Mouse (Mus musculus) stomach, postnatal 0 days (tissue): ENCODE data around the gene Mterf2. TPM values are rescaled to one million over a fixed set of nuclear protein-coding genes. Genes with fewer than 3 reads are reported as not detected.
A peak's percentile ranks its signal among the peaks of the same experiment; 100 is the strongest.

ENCODE experiments used
- ATAC-seq: fragments of 200-750 bp; cut with Nextera tagmentation; 2 replicates; pipeline ENCODE4 v1.8.0; 2017; ENCODE audit not compliant: low FRiP score, low TSS enrichment
- DNase-seq: peaks from one replicate; pipeline ENCODE4 v3.0.0-alpha.2; 2016; ENCODE audit warnings: low spot score
- H3K27ac ChIP-seq: fragments of 300-500 bp; sonication (generic); replicated peaks from 2 replicates; pipeline ENCODE4 v1.5.1; 2014; ENCODE audit warnings: mild to moderate bottlenecking, control low read depth
- H3K27me3 ChIP-seq: fragments of 300-500 bp; sonication (generic); 2 replicates; pipeline ENCODE4 v1.6.1; 2014; ENCODE audit warnings: low read length; ENCODE audit not compliant: control insufficient read depth, insufficient read depth
- H3K36me3 ChIP-seq: fragments of 300-500 bp; sonication (generic); 2 replicates; pipeline ENCODE4 v1.6.1; 2014; ENCODE audit warnings: low read length, mixed read lengths; ENCODE audit not compliant: control insufficient read depth, insufficient read depth
- H3K4me1 ChIP-seq: fragments of 300-500 bp; sonication (generic); replicated peaks from 2 replicates; pipeline ENCODE4 v1.6.1; 2014; ENCODE audit warnings: antibody characterized with exemption; ENCODE audit not compliant: control insufficient read depth, insufficient read depth
- H3K4me2 ChIP-seq: fragments of 300-500 bp; sonication (generic); replicated peaks from 2 replicates; pipeline ENCODE4 v1.6.1; 2014; ENCODE audit warnings: low read depth, mild to moderate bottlenecking, control low read depth, moderate library complexity
- H3K4me3 ChIP-seq: fragments of 300-500 bp; sonication (generic); 2 replicates; pipeline ENCODE4 v1.5.1; 2014; ENCODE audit warnings: low read depth, low read length, control low read depth
- H3K9ac ChIP-seq: fragments of 300-500 bp; sonication (generic); 2 replicates; pipeline ENCODE4 v1.6.1; 2014; ENCODE audit warnings: mild to moderate bottlenecking, low read length, control low read depth, mixed read lengths
- H3K9me3 ChIP-seq: fragments of 300-500 bp; sonication (generic); 2 replicates; pipeline ENCODE4 v1.6.1; 2016; ENCODE audit warnings: low read length; ENCODE audit not compliant: control insufficient read depth
- CTCF ChIP-seq: IDR thresholded peaks from 2 replicates; pipeline ENCODE4 v1.5.1; 2016; ENCODE audit warnings: antibody characterized with exemption, low read depth, mild to moderate bottlenecking, moderate library complexity
- EP300 ChIP-seq: optimal IDR thresholded peaks from 2 replicates; pipeline ENCODE3; 2016; ENCODE audit warnings: antibody characterized with exemption
- WGBS: fragments of 180-500 bp; shearing (Covaris S2); extraction: QIAGEN DNeasy Blood & Tissue Kit; methylation state at CpG from one replicate; pipeline ENCODE4 v1.1.7; 2014; 5-methylcytosine and 5-hydroxymethylcytosine counted together
- polyA plus RNA-seq: library from polyadenylated mRNA; unstranded; fragments of >200 nt; fragmentation: Nextera tagmentation; extraction: Ambion mirVana; gene quantifications from 2 replicates; pipeline ENCODE4 v1.2.1, GENCODE M21; 2015

Mterf2 gene
- polyA plus RNA-seq, 1 experiment from 2014 or later: 5.4 TPM

DNA sequence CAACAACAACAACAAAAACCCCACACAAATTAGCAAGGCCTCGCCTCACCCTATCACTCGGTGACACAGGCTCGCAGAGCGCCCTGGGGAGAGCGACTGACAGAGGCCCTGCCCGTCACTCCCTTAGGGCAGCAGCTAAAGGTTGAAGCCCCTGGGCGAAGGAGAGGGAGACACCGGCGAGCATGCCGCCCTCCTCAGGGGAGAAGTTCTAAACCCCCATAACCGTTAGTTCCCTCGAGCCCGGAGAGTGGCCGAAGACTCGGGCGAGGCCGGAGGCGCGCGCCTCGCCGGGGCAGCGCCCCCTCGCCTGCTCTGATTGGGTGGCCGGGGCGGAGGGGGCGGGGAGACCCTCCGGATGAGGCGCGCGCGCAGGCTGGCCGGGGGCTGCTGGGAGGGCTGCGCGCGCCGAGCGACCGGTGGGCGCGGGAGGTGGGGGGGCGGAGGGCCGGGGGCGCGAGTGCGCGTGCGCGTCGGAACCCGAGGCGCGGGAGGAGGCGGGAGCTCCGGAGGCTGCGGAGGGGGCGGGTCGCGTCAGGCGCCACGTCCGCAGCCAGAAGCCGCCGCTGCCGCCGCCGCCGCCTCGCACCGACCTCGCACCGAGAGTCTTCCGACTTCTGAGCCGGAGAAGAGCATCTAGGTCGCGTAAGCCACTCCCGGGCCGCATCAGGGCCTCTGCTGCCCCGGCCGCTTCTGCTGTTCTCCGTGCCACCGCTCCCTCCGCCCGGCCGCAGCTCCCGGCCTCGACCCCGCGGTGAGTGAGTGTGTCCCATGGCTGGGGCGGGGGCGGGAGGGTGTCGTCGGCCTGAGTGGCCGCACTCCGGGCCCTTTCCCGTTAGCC is 25.4 kb downstream of the Mterf2 start, which contains the start of the genes Fhl4 and Tmem263:
TSS of gene Fhl4 (minus strand) at position 249 of the 838 bp plus-strand sequence.
TSS of gene Tmem263 (plus strand) at position 381 of the 838 bp plus-strand sequence.
- WGBS: 0% methylated on average over 51 of the region's 96 CpGs
- Histone ChIP-seq H3K9ac (peak within 1 kb of the TSS; percentile 93), H3K36me3 (no peaks in the 10 kb centered on the region), H3K4me2 (peak within 1 kb of the TSS; percentile 68), H3K4me1 (no peaks in the 10 kb centered on the region), H3K9me3 (no peaks in the 10 kb centered on the region), H3K27me3 (no peaks in the 10 kb centered on the region), H3K27ac (peak within 1 kb of the TSS; percentile 89), H3K4me3 (peak within 1 kb of the TSS; percentile 92)
- DNase-seq (peak; percentile 87), ATAC-seq (peak; percentile 96)
- no peak for TF ChIP-seq EP300
- TF ChIP-seq CTCF: peak; percentile 39

DNA sequence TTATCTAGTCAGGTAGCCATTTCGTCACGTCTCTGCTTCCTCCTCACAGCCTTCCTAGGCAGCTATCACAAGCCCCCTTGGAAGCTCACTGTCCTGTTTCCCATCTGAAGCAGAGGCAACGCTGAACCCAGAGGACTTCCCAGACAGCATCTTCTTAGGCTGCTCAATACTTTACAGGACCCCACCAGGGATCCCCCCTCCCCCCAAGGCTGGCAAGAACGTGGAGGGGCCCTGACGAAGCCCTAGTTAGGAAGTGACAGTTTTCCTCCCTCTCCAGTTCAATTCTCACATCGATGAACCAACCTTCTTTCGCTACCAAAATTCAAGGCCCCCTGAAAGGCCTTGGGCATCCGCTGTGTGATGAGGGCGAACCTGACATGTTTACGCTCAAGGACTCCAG is 26.0 kb downstream of the Mterf2 start:
- 2% methylated on average over 10 of the region's 10 CpGs for WGBS
- Histone ChIP-seq H3K27ac (peak overlapping the region; percentile 89), H3K36me3 (no peaks in the 10 kb centered on the region), H3K4me3 (peak overlapping the region; percentile 92), H3K4me1 (no peaks in the 10 kb centered on the region), H3K9ac (peak overlapping the region; percentile 93), H3K4me2 (peak overlapping the region; percentile 68), H3K9me3 (no peaks in the 10 kb centered on the region), H3K27me3 (no peaks in the 10 kb centered on the region)
- DNase-seq (peak; percentile 21), ATAC-seq (0 out of 2 replicates have a peak, but pooled peaks have one; percentile 7)
- TF ChIP-seq EP300 (no peak), CTCF (no peak)

- no peak overlapping the region for H3K4me3 ChIP-seq
- DNase-seq (no peak), ATAC-seq (no peak)
- no peak overlapping the region for H3K27ac ChIP-seq
- TF ChIP-seq CTCF (no peak), EP300 (no peak)
- no peaks in the 10 kb centered on the region for H3K4me1 ChIP-seq
- H3K36me3 ChIP-seq: no peaks in the 10 kb centered on the region
- no peaks in the 10 kb centered on the region for H3K27me3 ChIP-seq
- H3K9me3 ChIP-seq: peaks cover 3% of the 10 kb centered on the region; the same call in 1 of the 2 replicates
- H3K4me2 ChIP-seq: no peak overlapping the region
- 54% methylated on average over 4 of the region's 4 CpGs for WGBS
- no peak overlapping the region for H3K9ac ChIP-seq
Measured at GRCm38 (mm10) chr10:85071605-85072152, 56.1 kb downstream of the Mterf2 start.

Other genes starting within 250 kb of the Mterf2 start
- 7.3 and 7.4 TPM in 2 replicates for gene Ric8b, start 210.4 kb downstream of the Mterf2 start, polyA plus RNA-seq
- gene Fhl4, start 25.5 kb downstream of the Mterf2 start, polyA plus RNA-seq: 0.46 and 0.50 TPM in 2 replicates
- 26.2 and 29.1 TPM in 2 replicates for gene Tmem263, start 25.4 kb downstream of the Mterf2 start, polyA plus RNA-seq
- gene Cry1, start 57.0 kb upstream of the Mterf2 start, polyA plus RNA-seq: 16.5 and 16.7 TPM in 2 replicates